Mouse (Mus musculus): Measurements from ENCODE around the gene Sardh. TPM values are rescaled to one million over a fixed set of nuclear protein-coding genes. Genes with fewer than 3 reads are reported as not detected.

The Sardh gene
- polyA plus RNA-seq (2016; fragmentation: Nextera tagmentation; extraction: Ambion mirVana), result 11.8 and 12.2 TPM in 2 replicates

DNA sequence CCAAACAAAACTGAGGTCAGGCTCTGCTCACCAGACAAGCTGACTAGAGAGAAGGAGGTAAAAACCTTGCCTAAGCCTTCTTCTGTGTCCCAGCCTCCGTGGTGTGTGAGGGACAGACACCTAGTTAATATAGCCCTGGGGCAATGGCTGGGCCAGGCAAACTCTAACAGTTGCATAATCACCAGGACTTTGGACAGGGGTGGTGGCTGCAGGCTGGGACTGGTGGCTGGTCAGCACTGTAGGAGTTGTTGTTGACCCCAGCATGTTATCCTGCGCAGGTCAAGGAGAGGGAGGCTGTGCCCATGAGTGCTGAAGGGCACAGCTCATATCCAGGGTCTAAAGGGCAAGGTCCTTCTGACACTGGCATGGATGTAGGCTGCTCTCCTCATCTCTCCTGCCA, at the start of gene Sardh:
Sardh (minus strand) TSS at position 127 of the 400 bp plus-strand sequence.
- Histone ChIP-seq H3K27me3 (no peaks in the 10 kb centered on the region), H3K4me3 (no peak within 1 kb of the TSS), H3K4me2 (replicated peaks) (no peak within 1 kb of the TSS), H3K27ac (0 out of 2 replicates have a peak within 1 kb of the TSS, but pooled peaks have one; percentile 13), H3K36me3 (no peaks in the 10 kb centered on the region), H3K9me3 (replicated peaks) (no peaks in the 10 kb centered on the region), H3K9ac (no peak within 1 kb of the TSS), H3K4me1 (no peaks in the 10 kb centered on the region; the same call in 1 of the 2 replicates)
- ATAC-seq (ENCODE audit: low FRiP score), result no peak
- WGBS, result 73% methylated on average over 2 of the region's 2 CpGs

DNA sequence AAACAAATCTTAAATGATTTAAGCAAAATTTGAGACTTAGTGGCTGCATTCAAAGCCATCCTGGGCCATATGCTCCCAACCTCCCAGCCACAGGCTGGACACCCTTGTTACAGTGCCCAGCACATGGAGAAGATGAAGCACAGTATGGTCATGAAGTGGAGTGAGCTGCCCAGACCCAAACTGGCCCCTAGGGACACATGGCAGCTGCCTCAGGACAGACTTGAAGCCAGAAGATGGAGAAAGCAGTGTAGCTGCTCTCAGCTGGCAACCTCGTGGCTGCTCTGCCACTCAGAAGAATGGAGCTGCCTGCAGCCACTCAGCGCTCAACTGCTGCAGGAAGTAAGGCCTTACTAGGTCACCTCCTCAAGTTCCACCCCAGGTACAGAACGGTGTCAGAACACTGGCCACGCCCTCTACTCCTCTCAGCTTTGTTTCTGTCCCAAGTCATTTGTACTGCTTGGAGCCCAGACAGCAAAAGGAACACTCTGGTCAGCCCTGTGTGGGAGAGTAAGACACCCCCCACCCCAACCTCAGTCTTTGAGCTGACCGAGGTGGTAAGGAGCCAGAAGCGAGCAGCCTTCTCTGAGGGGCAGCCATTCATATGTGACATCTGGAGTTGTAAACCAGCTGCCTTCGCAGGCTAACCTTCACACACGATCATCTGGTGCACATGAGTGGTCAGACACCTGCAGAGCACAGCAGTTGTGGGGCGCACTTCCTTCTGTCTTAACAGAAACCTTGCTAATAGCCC, 48.7 kb upstream of the Sardh start:
- H3K36me3 ChIP-seq, result peaks cover 20% of the 10 kb centered on the region
- H3K4me3 ChIP-seq, result no peak overlapping the region
- H3K27me3 ChIP-seq, result no peaks in the 10 kb centered on the region
- no peaks in the 10 kb centered on the region for H3K9me3 ChIP-seq (replicated peaks)
- H3K9ac ChIP-seq, result no peak overlapping the region
- 0 out of 2 replicates have a peak overlapping the region, but pooled peaks have one; percentile 23 for H3K27ac ChIP-seq
- H3K4me2 ChIP-seq (replicated peaks), result no peak overlapping the region
- 70% methylated on average over 9 of the region's 9 CpGs for WGBS
- ATAC-seq (ENCODE audit: low FRiP score), result no peak
- H3K4me1 ChIP-seq, result peaks cover 27% of the 10 kb centered on the region

DNA sequence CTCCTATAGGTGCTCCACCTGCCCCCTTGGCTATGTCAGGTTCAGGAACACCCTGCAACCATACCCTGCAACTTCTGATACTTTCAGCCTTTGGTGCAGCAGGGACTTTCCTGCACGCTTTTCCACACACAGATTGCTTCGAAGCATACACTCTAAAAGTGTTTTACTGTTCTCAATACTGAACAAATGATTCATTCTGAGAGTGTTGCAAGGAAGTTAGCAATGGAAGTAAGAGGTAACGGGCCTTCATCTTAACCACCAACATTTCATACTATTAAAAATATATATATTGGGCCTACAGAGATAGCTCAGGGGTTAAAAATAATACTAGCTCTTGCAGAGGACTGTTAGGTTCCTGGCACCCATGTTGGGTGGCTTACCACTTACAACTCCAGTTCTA, 46.6 kb upstream of the Sardh start:
- Histone ChIP-seq H3K27me3 (no peaks in the 10 kb centered on the region), H3K4me3 (no peak overlapping the region), H3K4me1 (peaks cover 12% of the 10 kb centered on the region), H3K27ac (no peak overlapping the region), H3K4me2 (replicated peaks) (no peak overlapping the region), H3K36me3 (peaks cover 37% of the 10 kb centered on the region), H3K9me3 (replicated peaks) (no peaks in the 10 kb centered on the region), H3K9ac (no peak overlapping the region)
- ATAC-seq (ENCODE audit: low FRiP score), result no peak
- WGBS, result 95% methylated on average over 3 of the region's 3 CpGs

DNA sequence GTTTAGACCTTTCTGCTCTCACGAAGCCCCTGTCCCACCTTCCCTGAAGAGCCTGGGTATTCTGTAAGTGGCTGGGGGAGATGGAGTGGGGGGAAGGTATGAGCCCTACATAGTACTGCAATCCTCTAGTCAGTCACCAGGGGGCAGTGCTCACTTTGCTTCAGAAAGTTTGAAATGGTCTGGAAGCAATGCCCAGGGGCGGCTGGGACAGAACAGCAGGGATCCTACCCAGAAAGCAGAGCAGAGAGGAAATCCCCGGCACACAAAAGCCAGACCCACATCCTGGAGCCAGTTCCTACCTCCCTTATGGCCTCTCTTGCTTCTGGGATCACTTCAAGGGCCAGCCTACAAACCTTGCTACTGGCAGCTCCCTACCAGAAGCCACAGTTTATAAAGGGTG, 40.9 kb upstream of the Sardh start:
- Histone ChIP-seq H3K27me3 (no peaks in the 10 kb centered on the region), H3K4me2 (replicated peaks) (no peak overlapping the region; the same call in 1 of the 2 replicates), H3K27ac (peak overlapping the region; percentile 67; the same call in 1 of the 2 replicates), H3K9ac (no peak overlapping the region), H3K9me3 (replicated peaks) (no peaks in the 10 kb centered on the region), H3K4me3 (no peak overlapping the region), H3K36me3 (peaks cover 63% of the 10 kb centered on the region), H3K4me1 (peaks cover 6% of the 10 kb centered on the region)
- 14% methylated on average over 3 of the region's 3 CpGs for WGBS
- peak; percentile 39; the same call in 1 of the 2 replicates for ATAC-seq (ENCODE audit: low FRiP score)

DNA sequence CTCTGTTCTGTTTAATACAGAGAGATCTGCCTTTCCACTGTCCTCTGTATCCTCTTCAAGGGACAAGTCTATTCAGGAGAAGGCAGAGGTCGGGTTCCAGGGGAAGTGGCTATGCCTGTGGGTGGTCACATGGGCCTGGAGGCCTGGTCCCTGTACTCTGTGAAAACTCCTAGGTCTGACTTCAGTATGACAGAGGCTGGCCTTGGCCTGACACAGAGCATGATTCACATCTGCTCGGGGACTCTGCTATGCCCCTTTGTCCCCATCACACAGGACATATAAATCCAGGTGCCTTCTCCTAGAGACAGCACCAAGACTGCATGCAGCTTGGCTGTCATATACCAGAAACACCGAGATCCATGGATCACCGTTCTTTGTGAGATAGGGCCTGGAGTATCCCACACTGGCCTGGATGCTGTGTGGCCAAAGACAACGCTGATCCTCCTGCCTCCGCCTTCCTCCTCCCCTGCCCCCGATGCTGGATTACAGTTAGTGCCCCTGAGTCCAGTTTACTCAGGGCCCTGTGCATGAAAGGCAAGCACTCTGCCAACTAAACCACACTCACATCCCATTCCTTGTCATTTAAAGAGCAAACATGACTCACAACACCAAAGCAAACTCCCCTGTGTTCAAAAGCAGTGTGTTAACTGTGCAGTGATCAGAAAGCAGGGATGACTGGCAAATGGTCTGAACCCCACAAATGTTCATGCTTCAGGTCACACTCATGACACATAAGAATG, 39.0 kb upstream of the Sardh start:
- Histone ChIP-seq H3K9ac (0 out of 2 replicates have a peak overlapping the region, but pooled peaks have one; percentile 33), H3K9me3 (replicated peaks) (no peaks in the 10 kb centered on the region), H3K36me3 (peaks cover 72% of the 10 kb centered on the region), H3K4me3 (no peak overlapping the region), H3K27ac (no peak overlapping the region), H3K4me1 (peaks cover 6% of the 10 kb centered on the region), H3K27me3 (no peaks in the 10 kb centered on the region), H3K4me2 (replicated peaks) (no peak overlapping the region)
- no peak for ATAC-seq (ENCODE audit: low FRiP score)
- 82% methylated on average over 7 of the region's 7 CpGs for WGBS

DNA sequence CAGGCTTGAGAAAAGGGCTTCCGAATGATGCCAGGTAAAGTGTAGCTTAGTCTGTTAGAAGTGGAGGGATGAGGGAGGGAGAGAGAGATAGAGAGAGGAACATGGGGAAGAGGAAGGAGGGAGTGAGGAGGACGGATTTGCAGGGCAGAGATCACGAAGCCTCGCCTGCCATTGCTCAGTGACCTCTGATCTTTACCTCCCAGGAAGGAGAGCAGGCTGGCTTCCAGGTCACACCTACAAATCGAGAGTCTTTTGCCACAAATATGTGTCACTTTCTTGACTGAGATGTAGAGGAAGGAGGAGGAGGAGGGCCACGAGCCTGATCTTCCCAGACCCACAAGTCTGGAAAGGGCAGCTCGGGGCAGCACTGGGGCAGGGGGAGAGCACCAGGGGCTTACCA, 36.3 kb upstream of the Sardh start:
- Histone ChIP-seq H3K36me3 (peaks cover 50% of the 10 kb centered on the region), H3K9me3 (replicated peaks) (no peaks in the 10 kb centered on the region), H3K27ac (no peak overlapping the region)

DNA sequence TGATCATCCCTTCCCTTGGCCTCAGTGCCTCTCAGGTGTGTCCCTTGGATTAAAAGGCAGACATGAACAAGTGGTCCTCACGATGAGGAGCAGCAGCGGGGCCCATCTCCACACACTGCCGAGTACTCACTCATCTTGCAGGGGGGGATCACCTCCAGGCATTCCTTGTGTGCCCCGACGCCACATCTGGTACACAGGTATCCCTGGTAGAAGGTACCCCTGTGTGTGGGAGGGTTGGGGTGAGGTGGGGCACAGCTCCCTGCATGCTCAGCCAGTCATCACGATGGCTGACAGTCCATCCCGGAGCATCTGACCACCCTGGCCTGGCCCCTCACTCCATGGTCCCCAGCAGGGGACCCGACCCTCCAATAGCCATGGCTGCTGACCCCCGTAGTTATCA, 33.6 kb upstream of the Sardh start:
- Histone ChIP-seq H3K36me3 (peaks cover 59% of the 10 kb centered on the region), H3K4me2 (replicated peaks) (no peak overlapping the region), H3K4me3 (no peak overlapping the region), H3K9me3 (replicated peaks) (no peaks in the 10 kb centered on the region), H3K27ac (no peak overlapping the region), H3K4me1 (no peaks in the 10 kb centered on the region), H3K27me3 (no peaks in the 10 kb centered on the region), H3K9ac (no peak overlapping the region)
- WGBS, result 87% methylated on average over 9 of the region's 9 CpGs
- no peak for ATAC-seq (ENCODE audit: low FRiP score)

More for the DNA sequence above, 36.3 kb upstream of the Sardh start:
- H3K4me1 ChIP-seq, result peaks cover 4% of the 10 kb centered on the region
- no peak for ATAC-seq (ENCODE audit: low FRiP score)
- no peak overlapping the region for H3K4me2 ChIP-seq (replicated peaks)
- 72% methylated on average over 7 of the region's 7 CpGs for WGBS
- H3K4me3 ChIP-seq, result no peak overlapping the region
- H3K27me3 ChIP-seq, result no peaks in the 10 kb centered on the region
- H3K9ac ChIP-seq, result no peak overlapping the region

DNA sequence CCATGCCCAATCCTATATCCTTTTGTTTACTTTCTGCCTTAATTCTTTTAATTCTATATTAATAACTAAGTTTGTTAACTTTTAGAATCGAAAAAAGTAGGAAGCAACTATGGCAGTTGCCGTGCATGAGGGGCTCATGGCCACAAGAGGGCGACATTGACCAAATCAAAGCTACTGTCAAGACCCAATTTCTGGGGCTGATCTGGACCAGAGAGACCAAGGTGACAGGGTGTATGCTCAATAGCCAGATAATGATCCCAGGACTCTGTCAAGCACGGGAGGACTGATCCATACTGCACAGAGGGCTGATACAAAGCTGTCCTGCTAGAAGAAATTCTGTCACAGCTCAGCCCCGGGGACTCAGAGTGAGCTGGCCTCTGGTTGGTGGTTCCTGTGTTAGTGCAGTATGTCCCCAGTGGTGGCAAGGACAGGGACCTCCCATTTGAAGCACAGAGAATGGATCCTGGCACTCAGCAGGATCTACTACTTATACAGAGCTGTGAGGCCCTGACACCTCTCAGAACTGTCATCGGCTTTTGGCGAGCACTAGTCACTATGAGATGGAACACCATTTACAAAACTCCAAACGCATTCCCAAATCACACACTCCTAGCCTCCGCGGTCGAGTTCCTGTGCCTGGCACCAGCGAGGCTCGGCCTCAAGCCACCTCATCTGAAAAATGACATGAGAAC, 32.9 kb upstream of the Sardh start:
- H3K36me3 ChIP-seq, result peaks cover 58% of the 10 kb centered on the region
- 72% methylated on average over 13 of the region's 13 CpGs for WGBS

DNA sequence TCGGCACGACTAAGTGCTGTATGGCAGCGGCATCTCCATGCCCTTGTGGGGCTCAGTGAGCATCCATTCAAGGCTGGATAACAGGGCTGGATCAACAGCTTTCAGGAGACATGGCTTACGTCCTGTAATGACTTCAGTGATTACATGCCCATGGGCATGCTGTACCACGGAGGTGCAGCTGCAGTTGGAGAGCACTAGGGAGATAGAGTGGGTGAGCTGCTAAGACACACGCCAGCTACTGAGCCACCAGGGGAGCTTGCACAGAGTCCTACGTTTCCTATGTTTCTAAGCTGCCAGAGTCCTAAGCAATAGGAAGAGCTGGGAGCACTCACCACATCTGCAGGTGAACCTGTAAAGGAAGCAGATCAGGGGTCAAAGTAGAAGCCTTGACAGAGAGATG, 30.7 kb upstream of the Sardh start:
- Histone ChIP-seq H3K27me3 (no peaks in the 10 kb centered on the region), H3K36me3 (peaks cover 70% of the 10 kb centered on the region), H3K9ac (no peak overlapping the region), H3K4me2 (replicated peaks) (no peak overlapping the region), H3K9me3 (replicated peaks) (peaks cover 8% of the 10 kb centered on the region; the same call in 1 of the 2 replicates), H3K4me1 (no peaks in the 10 kb centered on the region), H3K4me3 (no peak overlapping the region), H3K27ac (no peak overlapping the region)
- WGBS, result 91% methylated on average over 7 of the region's 7 CpGs
- no peak for ATAC-seq (ENCODE audit: low FRiP score)

More for the DNA sequence above, 32.9 kb upstream of the Sardh start:
- no peaks in the 10 kb centered on the region for H3K27me3 ChIP-seq
- no peaks in the 10 kb centered on the region for H3K9me3 ChIP-seq (replicated peaks)
- no peaks in the 10 kb centered on the region for H3K4me1 ChIP-seq
- no peak overlapping the region for H3K4me3 ChIP-seq
- H3K27ac ChIP-seq, result no peak overlapping the region
- no peak overlapping the region for H3K9ac ChIP-seq
- H3K4me2 ChIP-seq (replicated peaks), result no peak overlapping the region
- ATAC-seq (ENCODE audit: low FRiP score), result 0 out of 2 replicates have a peak, but pooled peaks have one; percentile 12

DNA sequence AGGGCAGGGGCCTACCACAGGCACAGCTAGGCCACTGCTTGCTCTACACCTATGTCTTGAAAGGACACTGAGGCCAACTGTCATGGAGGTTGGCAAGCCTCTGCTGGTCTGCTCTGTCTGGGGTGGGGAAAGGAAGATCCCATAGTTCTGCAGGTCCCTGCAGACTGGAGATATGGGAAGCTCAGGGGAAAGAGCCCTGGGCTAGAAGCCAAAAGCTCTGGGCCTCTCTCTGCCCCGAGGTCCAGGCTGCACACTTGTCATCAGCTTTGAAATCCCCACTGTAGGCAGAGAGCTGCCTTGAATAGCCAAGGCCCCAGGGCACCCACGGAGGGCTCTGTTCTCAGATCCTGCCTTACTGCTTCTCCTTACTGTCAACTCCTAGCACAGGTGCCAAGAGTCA, 20.2 kb upstream of the Sardh start:
- no peak for ATAC-seq (ENCODE audit: low FRiP score)
- Histone ChIP-seq H3K36me3 (peaks cover 95% of the 10 kb centered on the region), H3K9ac (no peak overlapping the region), H3K27ac (no peak overlapping the region), H3K4me3 (no peak overlapping the region), H3K27me3 (no peaks in the 10 kb centered on the region), H3K9me3 (replicated peaks) (no peaks in the 10 kb centered on the region), H3K4me1 (no peaks in the 10 kb centered on the region), H3K4me2 (replicated peaks) (no peak overlapping the region)
- 91% methylated on average over 2 of the region's 2 CpGs for WGBS

DNA sequence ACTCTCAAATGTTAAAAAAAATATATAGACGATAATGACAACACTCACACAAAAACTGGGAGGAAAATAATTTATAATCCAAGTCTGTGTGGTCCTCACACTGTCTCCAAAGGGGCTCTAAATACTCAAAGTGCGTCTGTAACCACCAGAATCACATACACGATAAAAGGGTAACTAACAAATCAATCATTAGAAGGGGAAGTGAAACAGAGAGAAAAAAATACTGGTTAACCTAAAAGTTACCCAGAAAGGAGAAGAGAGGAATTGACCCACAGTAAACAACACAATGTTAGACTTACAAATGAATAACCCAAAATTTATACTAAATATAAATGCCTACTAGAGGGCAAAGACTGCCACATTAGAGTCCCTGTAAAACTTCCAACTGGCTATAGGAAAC, 17.7 kb upstream of the Sardh start:
- Histone ChIP-seq H3K4me2 (replicated peaks) (no peak overlapping the region), H3K36me3 (peaks cover 93% of the 10 kb centered on the region), H3K4me1 (no peaks in the 10 kb centered on the region), H3K9ac (no peak overlapping the region), H3K9me3 (replicated peaks) (no peaks in the 10 kb centered on the region), H3K4me3 (no peak overlapping the region), H3K27ac (no peak overlapping the region), H3K27me3 (no peaks in the 10 kb centered on the region)
- WGBS, result 90% methylated on average over 3 of the region's 3 CpGs
- ATAC-seq (ENCODE audit: low FRiP score), result no peak

DNA sequence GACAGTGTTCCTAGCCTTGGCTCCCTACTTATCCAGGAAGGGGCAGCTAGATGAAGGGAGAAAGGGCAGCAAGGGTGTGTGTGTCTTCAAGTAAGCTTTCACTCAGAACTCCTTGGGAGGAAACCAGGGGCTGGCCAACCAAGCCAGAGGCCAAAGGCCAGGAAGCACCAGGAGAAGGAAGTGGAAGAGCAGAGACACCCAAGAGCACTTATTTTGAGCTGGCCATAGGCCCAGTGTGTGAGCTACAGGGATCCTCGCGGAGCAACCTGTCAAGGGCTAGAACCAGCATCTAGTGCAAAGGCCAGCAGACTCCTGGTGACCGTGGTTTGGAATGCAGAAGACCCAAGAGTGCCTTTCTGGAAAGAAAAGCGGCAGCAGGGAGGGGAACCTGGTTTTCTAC, 14.8 kb upstream of the Sardh start:
- no peak for ATAC-seq (ENCODE audit: low FRiP score)
- Histone ChIP-seq H3K4me3 (no peak overlapping the region), H3K4me1 (no peaks in the 10 kb centered on the region), H3K27ac (peak overlapping the region; percentile 1; the same call in 1 of the 2 replicates), H3K36me3 (peaks cover 65% of the 10 kb centered on the region), H3K27me3 (no peaks in the 10 kb centered on the region), H3K4me2 (replicated peaks) (no peak overlapping the region), H3K9ac (no peak overlapping the region), H3K9me3 (replicated peaks) (no peaks in the 10 kb centered on the region)
- 90% methylated on average over 4 of the region's 4 CpGs for WGBS

Measured in hindbrain, embryonic 12.5 days (tissue).